Mouse (Mus musculus) heart, postnatal 36 days (tissue): ENCODE measurements around the gene Fcho1. TPM values are rescaled to one million over a fixed set of nuclear protein-coding genes. Genes with fewer than 3 reads are reported as not detected.

Experiments
- DNase-seq, 2 experiments: peaks; one replicate each; pipeline ENCODE4 v3.0.0; 2021 to 2022
- intact Hi-C: fragments of 180-260 bp; cut with DNase I; formaldehyde crosslinking; loops from one replicate; pipeline ENCODE4 v1.15.1; 2025
- total RNA-seq, 2 experiments: library from RNA; stranded (reverse); gene quantifications; 2 replicates each; pipeline ENCODE4 v1.2.3; 2021

Gene Fcho1
- total RNA-seq, 2 experiments from 2014 or later = 0.56 to 1.2 TPM

GRCm38 (mm10) chr8:71667256-71667655, 58.3 kb downstream of the Fcho1 start:
- intact Hi-C loops = no loop called here
- no peak for DNase-seq

GRCm38 (mm10) chr8:71666855-71667254, 58.7 kb downstream of the Fcho1 start:
- intact Hi-C loops = no loop called here
- no peak for DNase-seq

DNA sequence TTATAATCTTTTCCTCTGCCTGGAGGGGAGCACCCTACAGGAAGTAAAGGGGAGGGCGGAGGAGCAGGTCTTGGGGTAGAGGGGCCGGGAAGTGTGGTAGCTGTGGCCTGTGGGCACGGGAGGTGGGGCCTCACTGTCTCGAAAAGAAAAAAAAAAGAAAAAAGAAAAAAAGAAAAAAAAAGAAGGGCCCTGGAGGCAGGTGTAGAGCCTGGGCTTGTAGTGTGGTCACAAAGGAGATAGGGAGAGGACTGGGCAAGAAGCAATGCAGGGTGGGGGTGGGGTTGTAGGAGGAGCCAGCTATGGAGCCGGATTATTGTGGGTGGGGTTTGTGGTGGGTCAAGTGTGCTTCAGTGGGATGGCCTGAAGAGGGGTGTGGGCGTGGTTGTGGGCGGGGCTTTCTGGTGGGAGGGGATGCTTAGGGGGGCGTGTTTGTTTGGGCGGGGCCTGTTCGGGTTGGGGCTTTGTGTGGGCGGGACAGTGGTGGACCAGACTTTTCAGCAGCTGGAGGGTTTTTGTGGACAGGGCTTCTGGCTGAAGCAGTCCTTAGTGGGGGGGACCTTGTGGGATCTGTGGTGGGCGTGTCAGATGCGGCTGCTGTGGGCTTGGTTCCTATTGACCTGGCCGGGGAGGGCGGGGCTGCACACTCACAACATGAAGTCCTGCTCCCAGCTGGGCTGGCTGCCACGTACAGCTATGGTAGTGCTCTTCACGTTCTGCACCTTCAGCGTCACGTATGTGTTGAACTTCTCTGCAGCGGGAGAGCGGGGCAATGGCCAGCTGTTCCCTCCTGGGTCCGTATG, 60.0 kb downstream of the Fcho1 start:
- no peak for DNase-seq
- intact Hi-C loops = no loop called here

- peak; percentile 86 to 91 for DNase-seq
- intact Hi-C loops = loop anchor here (1.0 to 2.0 kb wide), 3 partner anchors 64 to 220 kb away; no protein-coding TSS in a partner anchor
Measured at GRCm38 (mm10) chr8:71660325-71661120, 65.0 kb downstream of the Fcho1 start.

- intact Hi-C loops = loop anchor here (1.0 to 2.0 kb wide), 3 partner anchors 63 to 219 kb away; no protein-coding TSS in a partner anchor
- DNase-seq = no peak
Measured at GRCm38 (mm10) chr8:71659751-71660150, 65.8 kb downstream of the Fcho1 start.

DNA sequence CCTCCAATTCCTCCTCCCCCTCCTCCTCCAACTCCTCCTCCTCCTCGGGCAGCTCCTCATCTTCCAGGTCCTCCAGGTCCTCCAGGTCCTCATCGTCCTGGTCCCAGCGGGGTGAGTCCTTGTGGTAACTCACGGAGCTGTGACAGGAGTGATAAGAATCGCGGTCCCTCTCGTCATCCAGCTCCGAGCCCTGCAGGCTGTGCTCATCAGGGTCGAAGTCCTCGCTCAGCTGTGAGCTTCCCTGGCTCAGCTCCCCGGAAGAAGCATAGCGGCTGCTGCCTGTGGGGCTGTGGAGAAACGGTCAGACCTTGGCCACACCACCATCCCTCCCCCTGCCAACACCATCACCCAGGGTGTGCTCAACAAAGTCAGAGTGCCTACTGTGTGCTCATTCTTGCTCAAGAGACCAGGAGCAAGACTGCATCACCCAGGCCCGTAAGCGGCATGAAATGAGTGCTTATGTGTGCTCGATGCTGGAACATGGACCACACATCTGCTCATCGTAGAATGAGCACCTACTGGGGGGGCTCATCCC, 66.9 kb downstream of the Fcho1 start:
- DNase-seq = no peak
- intact Hi-C loops = no loop called here

Other genes with a start within 250 kb of the Fcho1 start
- 10 to 100 TPM; 18.1 to 18.6 TPM for gene Ano8, start 239.8 kb downstream of the Fcho1 start, total RNA-seq
- gene Gtpbp3, start 237.6 kb downstream of the Fcho1 start, total RNA-seq = 10 to 100 TPM; 15.8 to 20.2 TPM
- gene Plvap, start 214.0 kb downstream of the Fcho1 start, total RNA-seq = 10 to 100 TPM; 24.5 to 26.0 TPM
- not detected for gene Ccdc194, start 200.0 kb downstream of the Fcho1 start, total RNA-seq
- gene Bst2, start 188.3 kb downstream of the Fcho1 start, total RNA-seq = 10 to 100 TPM; 17.1 to 32.9 TPM
- gene Mvb12a, start 182.8 kb downstream of the Fcho1 start, total RNA-seq = 10 to 100 TPM; 27.8 to 32.9 TPM
- gene Tmem221, start 166.8 kb downstream of the Fcho1 start, total RNA-seq = under 1 TPM in 1 of 2 experiments, not detected in 1; 0.22 TPM
- gene Nxnl1, start 159.1 kb downstream of the Fcho1 start, total RNA-seq = under 1 TPM in 1 of 2 experiments, not detected in 1; 0.19 TPM
- 100 to 1,000 TPM; 171 to 223 TPM for gene Slc27a1, start 156.8 kb downstream of the Fcho1 start, total RNA-seq
- 10 to 100 TPM; 64.7 to 69.7 TPM for gene Pgls, start 133.5 kb downstream of the Fcho1 start, total RNA-seq
- gene Fam129c, start 128.1 kb downstream of the Fcho1 start, total RNA-seq = 1 to 10 TPM in 1 of 2 experiments, under 1 TPM in 1; 0.58 to 1.2 TPM
- 10 to 100 TPM; 40.2 to 45.2 TPM for gene Colgalt1, start 114.7 kb downstream of the Fcho1 start, total RNA-seq
- gene Unc13a, start 54.0 kb downstream of the Fcho1 start, total RNA-seq = under 1 TPM; 0.49 to 0.64 TPM
- 1 to 10 TPM; 8.2 to 8.6 TPM for gene Jak3, start 49.4 kb downstream of the Fcho1 start, total RNA-seq
- 1 to 10 TPM; 3.8 to 4.7 TPM for gene Insl3, start 36.5 kb downstream of the Fcho1 start, total RNA-seq
- gene B3gnt3, start 23.9 kb downstream of the Fcho1 start, total RNA-seq = 1 to 10 TPM; 6.5 to 7.5 TPM
- gene Zfp709, start 156.3 kb upstream of the Fcho1 start, total RNA-seq = 1 to 10 TPM; 6.2 to 6.9 TPM
- gene Zfp882, start 182.9 kb upstream of the Fcho1 start, total RNA-seq = 1 to 10 TPM; 2.4 to 5.5 TPM
- 10 to 100 TPM; 25.1 to 25.2 TPM for gene Zfp617, start 182.9 kb upstream of the Fcho1 start, total RNA-seq
- 1 to 10 TPM; 7.0 TPM for gene Zfp961, start 225.3 kb upstream of the Fcho1 start, total RNA-seq